Mouse (Mus musculus) stomach, postnatal 0 days (tissue): Measurements from ENCODE around the gene Ebf3.

Experiments used
- CTCF ChIP-seq: IDR thresholded peaks from 2 replicates; pipeline ENCODE4 v1.5.1; 2016; ENCODE audit warnings: antibody characterized with exemption, low read depth, mild to moderate bottlenecking, moderate library complexity
- EP300 ChIP-seq: optimal IDR thresholded peaks from 2 replicates; pipeline ENCODE3; 2016; ENCODE audit warnings: antibody characterized with exemption

DNA sequence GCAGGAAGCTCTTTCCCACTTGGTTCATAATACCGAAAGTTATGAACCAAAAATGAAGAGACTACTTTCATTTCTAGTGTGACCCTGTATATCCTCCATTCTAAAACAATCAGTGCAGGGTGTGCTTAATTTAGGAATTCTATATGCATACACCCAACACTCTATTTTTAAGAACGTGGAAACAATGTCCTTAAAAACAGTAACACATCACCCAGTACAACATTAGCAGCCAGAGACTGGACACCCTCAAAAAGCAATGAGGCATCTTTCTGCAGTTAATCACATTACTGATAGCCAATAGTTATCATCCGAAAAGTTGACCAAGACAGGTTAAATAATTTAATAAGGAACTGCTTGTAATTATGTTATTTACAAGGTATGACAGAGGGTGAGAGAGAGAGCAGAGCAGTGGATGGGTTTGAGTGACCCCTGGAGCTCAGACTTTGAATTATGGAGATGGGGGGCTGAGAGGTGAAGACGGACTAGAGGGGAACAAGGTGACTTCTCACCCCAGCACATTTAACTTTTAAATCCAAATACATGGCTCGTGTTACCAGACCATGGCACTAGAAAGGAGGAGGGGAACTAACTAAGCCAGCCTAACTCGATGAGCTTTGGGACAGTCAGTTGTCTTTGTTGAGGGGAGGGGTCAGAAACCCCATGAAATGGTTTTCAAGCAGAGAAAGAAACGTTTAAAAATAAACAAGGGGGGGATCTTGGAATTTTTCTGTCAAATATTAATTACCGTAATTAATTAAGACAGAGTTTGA lies 2.7 kb downstream of the Ebf3 start:
- TF ChIP-seq CTCF (no peak), EP300 (no peak)
